Mouse (Mus musculus) intestine, embryonic 14.5 days (tissue): ENCODE measurements around the gene Vwa3b. TPM values are rescaled to one million over a fixed set of nuclear protein-coding genes. Genes with fewer than 3 reads are reported as not detected.
"Not testable (repeated sequence)": the region's sequence is repeated elsewhere in the genome, so short reads cannot be mapped to it uniquely, and the experiment has no call there.

Experiments used
- ATAC-seq: fragments of 200-750 bp; cut with Nextera tagmentation; replicated peaks from 2 replicates; pipeline ENCODE4 v1.8.0; 2017; ENCODE audit warnings: low read depth, moderate number of reproducible peaks, moderate TSS enrichment, moderate library complexity; ENCODE audit not compliant: low FRiP score, low TSS enrichment
- DNase-seq: peaks from one replicate; pipeline ENCODE4 v3.0.0-alpha.2; 2018; ENCODE audit warnings: low spot score
- H3K27ac ChIP-seq: fragments of 300-500 bp; sonication (generic); 2 replicates; pipeline ENCODE4 v1.5.1; 2014; ENCODE audit warnings: low read depth, mild to moderate bottlenecking, control low read depth
- H3K27me3 ChIP-seq: fragments of 300-500 bp; sonication (generic); replicated peaks from 2 replicates; pipeline ENCODE4 v1.6.1; 2014; ENCODE audit warnings: low read length, control low read depth; ENCODE audit not compliant: control insufficient read depth, insufficient read depth
- H3K36me3 ChIP-seq: fragments of 300-500 bp; sonication (generic); 2 replicates; pipeline ENCODE4 v1.6.1; 2014; ENCODE audit warnings: low read length, control low read depth; ENCODE audit not compliant: control insufficient read depth, insufficient read depth
- H3K4me1 ChIP-seq: fragments of 300-500 bp; sonication (generic); replicated peaks from 2 replicates; pipeline ENCODE4 v1.6.1; 2014; ENCODE audit warnings: low read length, control low read depth, mixed read lengths; ENCODE audit not compliant: control insufficient read depth, insufficient read depth
- H3K4me2 ChIP-seq: fragments of 300-500 bp; sonication (generic); 2 replicates; pipeline ENCODE4 v1.6.1; 2014; ENCODE audit warnings: low read length
- H3K4me3 ChIP-seq: fragments of 300-500 bp; sonication (generic); 2 replicates; pipeline ENCODE4 v1.5.1; 2014; ENCODE audit warnings: low read depth, low read length, control low read depth, mixed read lengths
- H3K9ac ChIP-seq: fragments of 300-500 bp; sonication (generic); 2 replicates; pipeline ENCODE4 v1.6.1; 2014; ENCODE audit warnings: mild to moderate bottlenecking, low read length
- H3K9me3 ChIP-seq: fragments of 300-500 bp; sonication (generic); 2 replicates; pipeline ENCODE4 v1.6.1; 2016; ENCODE audit warnings: low read length, control low read depth; ENCODE audit not compliant: control insufficient read depth
- whole genome bisulfite sequencing: fragments of 180-500 bp; shearing (Covaris S2); extraction: QIAGEN DNeasy Blood & Tissue Kit; methylation state at CpG from one replicate; pipeline ENCODE4 v1.1.7; 2014; 5-methylcytosine and 5-hydroxymethylcytosine counted together
- polyA plus RNA-seq: library from polyadenylated mRNA; unstranded; fragments of >200 nt; fragmentation: Nextera tagmentation; extraction: Ambion mirVana; gene quantifications from 2 replicates; pipeline ENCODE4 v1.2.1, GENCODE M21; 2014

The Vwa3b gene
- polyA plus RNA-seq, 1 experiment from 2014 or later: 2.8 TPM

- ATAC-seq: no peak
- Histone ChIP-seq H3K9ac (no peak overlapping the region), H3K27me3 (no peaks in the 10 kb centered on the region), H3K4me2 (no peak overlapping the region), H3K9me3 (no peaks in the 10 kb centered on the region), H3K4me3 (no peak overlapping the region), H3K36me3 (no peaks in the 10 kb centered on the region), H3K4me1 (no peaks in the 10 kb centered on the region), H3K27ac (no peak overlapping the region; the same call in 1 of the 2 replicates)
- WGBS: 28% methylated on average over 8 of the region's 8 CpGs
- no peak for DNase-seq
These were observed 21.9 kb upstream of the Vwa3b start for GRCm38 (mm10) chr1:37004533-37004932.

GRCm38 (mm10) chr1:37005036-37005435 lies 21.4 kb upstream of the Vwa3b start:
- ATAC-seq (no peak), DNase-seq (no peak)
- Histone ChIP-seq H3K9ac (no peak overlapping the region), H3K27ac (no peak overlapping the region), H3K36me3 (no peaks in the 10 kb centered on the region), H3K4me1 (no peaks in the 10 kb centered on the region), H3K27me3 (no peaks in the 10 kb centered on the region), H3K9me3 (no peaks in the 10 kb centered on the region), H3K4me2 (no peak overlapping the region), H3K4me3 (no peak overlapping the region)
- 66% methylated on average over 5 of the region's 5 CpGs for WGBS

DNA sequence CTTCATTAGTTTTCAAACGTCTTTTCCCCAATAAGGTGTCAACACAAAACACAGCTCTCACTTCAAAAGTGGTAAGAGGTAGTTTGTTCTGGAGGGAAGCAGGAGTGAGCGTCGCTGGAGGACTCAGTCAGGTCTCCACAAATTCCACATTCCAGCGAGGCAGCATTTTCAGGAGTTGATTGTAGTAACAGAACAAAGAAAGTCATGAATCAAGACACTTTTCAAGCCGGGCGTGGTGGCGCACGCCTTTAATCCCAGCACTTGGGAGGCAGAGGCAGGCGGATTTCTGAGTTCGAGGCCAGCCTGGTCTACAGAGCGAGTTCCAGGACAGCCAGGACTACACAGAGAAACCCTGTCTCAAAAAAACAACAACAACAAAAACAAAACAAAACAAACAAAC lies 19.9 kb upstream of the Vwa3b start:
- ATAC-seq, H3K4me2 ChIP-seq, H3K9ac ChIP-seq, H3K27me3 ChIP-seq, H3K9me3 ChIP-seq, H3K4me3 ChIP-seq, H3K4me1 ChIP-seq, H3K36me3 ChIP-seq, H3K27ac ChIP-seq: not testable (repeated sequence)
- 89% methylated on average over 10 of the region's 11 CpGs for WGBS
- DNase-seq: peak; percentile 16

- Histone ChIP-seq H3K9me3 (no peaks in the 10 kb centered on the region), H3K4me2 (no peak overlapping the region), H3K9ac (no peak overlapping the region), H3K4me3 (no peak overlapping the region), H3K4me1 (no peaks in the 10 kb centered on the region), H3K27me3 (no peaks in the 10 kb centered on the region), H3K36me3 (no peaks in the 10 kb centered on the region), H3K27ac (no peak overlapping the region)
- ATAC-seq (no peak), DNase-seq (no peak)
- WGBS: 71% methylated on average over 10 of the region's 10 CpGs
These were observed 16.5 kb upstream of the Vwa3b start for GRCm38 (mm10) chr1:37009880-37010279.

- Histone ChIP-seq H3K36me3 (no peaks in the 10 kb centered on the region), H3K4me1 (no peaks in the 10 kb centered on the region), H3K4me2 (no peak overlapping the region), H3K9ac (no peak overlapping the region), H3K9me3 (no peaks in the 10 kb centered on the region), H3K27me3 (no peaks in the 10 kb centered on the region), H3K27ac (no peak overlapping the region), H3K4me3 (no peak overlapping the region)
- no peak for DNase-seq
- WGBS: 63% methylated on average over 3 of the region's 3 CpGs
- ATAC-seq: no peak
These were observed 14.7 kb upstream of the Vwa3b start for GRCm38 (mm10) chr1:37011626-37012209.

DNA sequence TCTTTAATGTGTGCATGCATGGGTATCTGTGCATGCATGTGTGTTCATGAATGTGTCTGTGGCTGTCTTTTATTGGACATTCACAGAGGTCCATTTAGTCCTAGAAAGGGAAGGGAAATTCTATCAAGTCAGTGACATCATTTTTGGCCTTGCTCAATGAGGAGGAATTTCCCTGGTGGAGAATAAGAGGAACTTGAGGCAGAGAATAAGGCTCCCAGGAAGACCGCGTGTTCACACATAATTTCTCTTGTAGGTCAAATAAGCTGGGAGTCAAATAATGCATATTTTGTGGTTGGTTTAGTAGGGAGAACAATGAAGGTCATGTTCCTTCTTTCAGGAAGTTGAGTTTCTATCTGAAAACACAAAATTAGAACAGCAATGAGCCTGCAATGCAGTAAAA lies 13.4 kb upstream of the Vwa3b start:
- 80% methylated on average over 2 of the region's 2 CpGs for WGBS

GRCm38 (mm10) chr1:37013687-37014086 lies 12.7 kb upstream of the Vwa3b start:
- no peaks in the 10 kb centered on the region for H3K27me3 ChIP-seq
- DNase-seq (no peak), ATAC-seq (peak; percentile 81; the same call in 1 of the 2 replicates)
- H3K4me1 ChIP-seq: no peaks in the 10 kb centered on the region
- no peak overlapping the region for H3K4me3 ChIP-seq
- 25% methylated on average over 7 of the region's 7 CpGs for WGBS
- no peaks in the 10 kb centered on the region for H3K36me3 ChIP-seq
- H3K27ac ChIP-seq: no peak overlapping the region
- H3K9ac ChIP-seq: no peak overlapping the region
- H3K4me2 ChIP-seq: no peak overlapping the region
- H3K9me3 ChIP-seq: no peaks in the 10 kb centered on the region

More for the DNA sequence above, 13.4 kb upstream of the Vwa3b start:
- Histone ChIP-seq H3K4me1 (no peaks in the 10 kb centered on the region), H3K27me3 (no peaks in the 10 kb centered on the region), H3K9me3 (no peaks in the 10 kb centered on the region), H3K36me3 (no peaks in the 10 kb centered on the region), H3K4me3 (no peak overlapping the region), H3K4me2 (no peak overlapping the region), H3K9ac (no peak overlapping the region), H3K27ac (no peak overlapping the region)
- no peak for ATAC-seq
- DNase-seq: no peak

DNA sequence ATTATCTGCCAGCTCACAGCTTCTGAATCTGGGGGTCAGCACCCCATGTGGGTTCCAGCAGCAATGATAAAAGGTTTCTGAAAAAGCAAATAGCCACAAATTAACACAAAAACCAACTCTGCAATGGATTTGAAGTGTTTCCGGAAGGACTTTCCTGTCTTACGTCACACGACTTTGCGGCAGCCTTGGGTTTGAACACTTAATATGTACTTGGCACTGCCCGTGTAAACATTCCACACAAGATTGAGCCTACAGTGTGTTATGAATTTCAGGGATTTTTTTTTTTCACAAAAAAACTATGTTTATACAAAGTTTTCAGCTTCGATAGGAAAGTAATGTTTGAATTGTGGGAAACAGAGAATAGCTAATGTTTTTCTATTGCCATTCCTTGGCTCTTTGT lies 7.4 kb upstream of the Vwa3b start:
- H3K27me3 ChIP-seq: no peaks in the 10 kb centered on the region
- DNase-seq (no peak), ATAC-seq (no peak)
- H3K27ac ChIP-seq: no peak overlapping the region
- H3K9ac ChIP-seq: no peak overlapping the region
- no peak overlapping the region for H3K4me3 ChIP-seq
- H3K36me3 ChIP-seq: no peaks in the 10 kb centered on the region
- WGBS: 57% methylated on average over 6 of the region's 6 CpGs
- no peak overlapping the region for H3K4me2 ChIP-seq
- no peaks in the 10 kb centered on the region for H3K4me1 ChIP-seq
- H3K9me3 ChIP-seq: no peaks in the 10 kb centered on the region

DNA sequence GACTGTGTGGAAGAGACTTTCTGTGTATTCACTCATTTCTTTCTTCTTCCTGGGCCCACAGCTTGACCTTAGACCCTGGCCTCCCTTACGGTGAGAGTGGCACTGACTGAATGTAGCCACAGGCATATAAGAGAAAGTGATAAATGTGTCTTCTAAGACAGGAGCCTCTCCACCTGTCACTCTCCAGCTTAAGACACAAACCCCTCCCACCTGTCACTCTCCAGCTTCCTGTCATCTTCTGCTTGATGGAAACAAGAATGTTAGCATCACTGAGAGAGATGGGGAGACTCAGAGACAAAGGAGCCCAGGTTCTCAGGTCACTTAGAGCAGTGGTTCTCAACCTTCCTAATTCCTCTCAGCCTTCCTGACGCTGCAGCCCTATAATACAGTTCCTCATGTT lies 3.7 kb upstream of the Vwa3b start:
- Histone ChIP-seq H3K27me3 (no peaks in the 10 kb centered on the region), H3K4me2 (no peak overlapping the region), H3K9me3 (no peaks in the 10 kb centered on the region), H3K9ac (no peak overlapping the region), H3K36me3 (no peaks in the 10 kb centered on the region), H3K27ac (no peak overlapping the region), H3K4me1 (no peaks in the 10 kb centered on the region), H3K4me3 (no peak overlapping the region)
- WGBS: 75% methylated on average over 2 of the region's 2 CpGs
- DNase-seq (no peak), ATAC-seq (no peak)
